Mouse (Mus musculus): ENCODE data around the gene Trpv5. TPM values are rescaled to one million over a fixed set of nuclear protein-coding genes. Genes with fewer than 3 reads are reported as not detected.

Gene Trpv5
- not detected for total RNA-seq (2021)
- long read RNA-seq, result 0 reads

GRCm38 (mm10) chr6:41680669-41681068, at the start of gene Trpv5:
Trpv5 (minus strand) TSS chr6:41680769.
- no peak for DNase-seq (ENCODE audit: low spot score in 2 of 2)

- DNase-seq (ENCODE audit: low spot score in 2 of 2), result no peak
Observed at GRCm38 (mm10) chr6:41727989-41728609, 47.5 kb upstream of the Trpv5 start.

- no peak for DNase-seq (ENCODE audit: low spot score in 2 of 2)
Observed at GRCm38 (mm10) chr6:41721430-41721829, 40.9 kb upstream of the Trpv5 start.

GRCm38 (mm10) chr6:41710281-41710680, 29.7 kb upstream of the Trpv5 start:
- no peak for DNase-seq (ENCODE audit: low spot score in 2 of 2)

GRCm38 (mm10) chr6:41706275-41706674, 25.7 kb upstream of the Trpv5 start:
- no peak for DNase-seq (ENCODE audit: low spot score in 2 of 2)

GRCm38 (mm10) chr6:41704123-41704522, 23.6 kb upstream of the Trpv5 start, which contains the start of gene Kel:
Kel (minus strand) TSS chr6:41704339.
- DNase-seq (ENCODE audit: low spot score in 2 of 2), result no peak

- no peak for DNase-seq (ENCODE audit: low spot score in 2 of 2)
Observed at GRCm38 (mm10) chr6:41702928-41703327, 22.4 kb upstream of the Trpv5 start.

- no peak for DNase-seq (ENCODE audit: low spot score in 2 of 2)
Observed at GRCm38 (mm10) chr6:41701245-41701644, 20.7 kb upstream of the Trpv5 start.

GRCm38 (mm10) chr6:41694407-41694806, 13.8 kb upstream of the Trpv5 start:
- no peak for DNase-seq (ENCODE audit: low spot score in 2 of 2)

- no peak for DNase-seq (ENCODE audit: low spot score in 2 of 2)
Observed at GRCm38 (mm10) chr6:41692200-41692599, 11.6 kb upstream of the Trpv5 start.

- no peak for DNase-seq (ENCODE audit: low spot score in 2 of 2)
Observed at GRCm38 (mm10) chr6:41685596-41685995, 5.0 kb upstream of the Trpv5 start.

- no peak for DNase-seq (ENCODE audit: low spot score in 2 of 2)
Observed at GRCm38 (mm10) chr6:41684911-41685310, 4.3 kb upstream of the Trpv5 start.

- DNase-seq (ENCODE audit: low spot score in 2 of 2), result no peak
Observed at GRCm38 (mm10) chr6:41684131-41684530, 3.6 kb upstream of the Trpv5 start, which contains the start of gene Llcfc1. Llcfc1 (plus strand) TSS chr6:41684431.

GRCm38 (mm10) chr6:41681656-41682055, 1.1 kb upstream of the Trpv5 start:
- DNase-seq (ENCODE audit: low spot score in 2 of 2), result no peak

GRCm38 (mm10) chr6:41676530-41676929, 4.0 kb downstream of the Trpv5 start:
- no peak for DNase-seq (ENCODE audit: low spot score in 2 of 2)

GRCm38 (mm10) chr6:41662320-41662719, 18.2 kb downstream of the Trpv5 start:
- peak in 1 of 2 experiments; percentile 13 for DNase-seq (ENCODE audit: low spot score in 2 of 2)

GRCm38 (mm10) chr6:41658487-41658886, 22.1 kb downstream of the Trpv5 start:
- no peak for DNase-seq (ENCODE audit: low spot score in 2 of 2)

- no peak for DNase-seq (ENCODE audit: low spot score in 2 of 2)
Observed at GRCm38 (mm10) chr6:41654648-41655047, 25.9 kb downstream of the Trpv5 start.

- DNase-seq (ENCODE audit: low spot score in 2 of 2), result no peak
Observed at GRCm38 (mm10) chr6:41653173-41653572, 27.4 kb downstream of the Trpv5 start.

GRCm38 (mm10) chr6:41646672-41647071, 33.9 kb downstream of the Trpv5 start:
- DNase-seq (ENCODE audit: low spot score in 2 of 2), result no peak

GRCm38 (mm10) chr6:41646220-41646619, 34.3 kb downstream of the Trpv5 start:
- no peak for DNase-seq (ENCODE audit: low spot score in 2 of 2)

- DNase-seq (ENCODE audit: low spot score in 2 of 2), result no peak
Observed at GRCm38 (mm10) chr6:41643227-41643626, 37.3 kb downstream of the Trpv5 start.

GRCm38 (mm10) chr6:41642765-41643164, 37.8 kb downstream of the Trpv5 start:
- DNase-seq (ENCODE audit: low spot score in 2 of 2), result no peak
